Mouse (Mus musculus) kidney, postnatal 0 days (tissue): ENCODE results near the gene Krtap5-4. TPM values are rescaled to one million over a fixed set of nuclear protein-coding genes. Genes with fewer than 3 reads are reported as not detected.
"Not testable (repeated sequence)": the region's sequence is repeated elsewhere in the genome, so short reads cannot be mapped to it uniquely, and the experiment has no call there.

ENCODE experiments used
- ATAC-seq: fragments of 200-750 bp; cut with Nextera tagmentation; replicated peaks from 2 replicates; pipeline ENCODE4 v1.8.0; 2017; ENCODE audit warnings: low read depth, moderate number of reproducible peaks, moderate TSS enrichment, moderate library complexity; ENCODE audit not compliant: low FRiP score
- DNase-seq: peaks from one replicate; pipeline ENCODE4 v3.0.0-alpha.2; 2016; ENCODE audit warnings: low spot score
- H3K27ac ChIP-seq: fragments of 300-500 bp; sonication (generic); 2 replicates; pipeline ENCODE4 v1.5.1; 2014; ENCODE audit warnings: mild to moderate bottlenecking
- H3K27me3 ChIP-seq: fragments of 300-500 bp; sonication (generic); 2 replicates; pipeline ENCODE4 v1.6.1; 2014; ENCODE audit warnings: low read length, mixed read lengths; ENCODE audit not compliant: insufficient read depth
- H3K36me3 ChIP-seq: fragments of 300-500 bp; sonication (generic); 2 replicates; pipeline ENCODE4 v1.6.1; 2014; ENCODE audit warnings: low read length, mixed read lengths; ENCODE audit not compliant: insufficient read depth
- H3K4me1 ChIP-seq: fragments of 300-500 bp; sonication (generic); replicated peaks from 2 replicates; pipeline ENCODE4 v1.6.1; 2014; ENCODE audit warnings: antibody characterized with exemption, low read length, mixed read lengths; ENCODE audit not compliant: insufficient read depth
- H3K4me2 ChIP-seq: fragments of 300-500 bp; sonication (generic); 2 replicates; pipeline ENCODE4 v1.6.1; 2014; ENCODE audit warnings: mild to moderate bottlenecking, low read length, moderate library complexity, mixed read lengths
- H3K4me3 ChIP-seq: fragments of 300-500 bp; sonication (generic); replicated peaks from 2 replicates; pipeline ENCODE4 v1.5.1; 2014; ENCODE audit warnings: low read depth, low read length
- H3K9ac ChIP-seq: fragments of 300-500 bp; sonication (generic); 2 replicates; pipeline ENCODE4 v1.6.1; 2014; ENCODE audit warnings: low read depth, low read length
- H3K9me3 ChIP-seq: fragments of 300-500 bp; sonication (generic); replicated peaks from 2 replicates; pipeline ENCODE4 v1.6.1; 2016; ENCODE audit warnings: low read length, inconsistent platforms, mixed read lengths
- CTCF ChIP-seq: IDR thresholded peaks from 2 replicates; pipeline ENCODE4 v1.5.1; 2016; ENCODE audit warnings: antibody characterized with exemption, low read depth, mild to moderate bottlenecking, moderate library complexity
- WGBS: fragments of 180-500 bp; shearing (Covaris S2); extraction: QIAGEN DNeasy Blood & Tissue Kit; methylation state at CpG from one replicate; pipeline ENCODE4 v1.1.7; 2014; 5-methylcytosine and 5-hydroxymethylcytosine counted together
- polyA plus RNA-seq: library from polyadenylated mRNA; unstranded; fragments of >200 nt; fragmentation: Nextera tagmentation; extraction: Ambion mirVana; gene quantifications from 2 replicates; pipeline ENCODE4 v1.2.1, GENCODE M21; 2015

Krtap5-4 gene
- not detected in 2 replicates for polyA plus RNA-seq

- no peaks in the 10 kb centered on the region for H3K9me3 ChIP-seq
- H3K36me3 ChIP-seq, result no peaks in the 10 kb centered on the region
- H3K9ac ChIP-seq, result no peak within 1 kb of the TSS
- H3K4me2 ChIP-seq, result no peak within 1 kb of the TSS
- no peak within 1 kb of the TSS for H3K4me3 ChIP-seq
- H3K4me1 ChIP-seq, result no peaks in the 10 kb centered on the region
- WGBS, result 45% methylated on average over 3 of the region's 3 CpGs
- TF ChIP-seq CTCF, result no peak
- H3K27me3 ChIP-seq, result no peaks in the 10 kb centered on the region
- ATAC-seq (no peak), DNase-seq (no peak)
- H3K27ac ChIP-seq, result no peak within 1 kb of the TSS
Observed at GRCm38 (mm10) chr7:142303249-142303648, at the start of gene Krtap5-4. Gene Krtap5-4 (plus strand): TSS chr7:142303549.

GRCm38 (mm10) chr7:142255517-142255916, 47.8 kb upstream of the Krtap5-4 start:
- H3K9me3 ChIP-seq, result no peaks in the 10 kb centered on the region
- H3K4me2 ChIP-seq, result no peak overlapping the region
- no peaks in the 10 kb centered on the region for H3K4me1 ChIP-seq
- no peak overlapping the region for H3K9ac ChIP-seq
- no peaks in the 10 kb centered on the region for H3K36me3 ChIP-seq
- ATAC-seq (no peak), DNase-seq (peak; percentile 78)
- no peak overlapping the region for H3K4me3 ChIP-seq
- H3K27ac ChIP-seq, result no peak overlapping the region
- 0% methylated on average over 2 of the region's 2 CpGs for WGBS
- peak; percentile 75 for TF ChIP-seq CTCF
- no peaks in the 10 kb centered on the region for H3K27me3 ChIP-seq

- H3K27ac ChIP-seq, DNase-seq, H3K4me2 ChIP-seq, H3K36me3 ChIP-seq, H3K9ac ChIP-seq, H3K9me3 ChIP-seq, ATAC-seq, H3K4me3 ChIP-seq, H3K4me1 ChIP-seq, H3K27me3 ChIP-seq: not testable (repeated sequence)
- WGBS, result 60% methylated on average over 1 of the region's 1 CpGs
Observed at GRCm38 (mm10) chr7:142258254-142258653, 45.1 kb upstream of the Krtap5-4 start, which contains the start of gene Gm2431. Gene Gm2431 (minus strand): TSS chr7:142258354.

GRCm38 (mm10) chr7:142274263-142274662, 29.1 kb upstream of the Krtap5-4 start, which contains the start of gene Gm4559:
Gene Gm4559 (minus strand): TSS chr7:142274363.
- DNase-seq, H3K4me1 ChIP-seq, H3K4me2 ChIP-seq, H3K27me3 ChIP-seq, H3K36me3 ChIP-seq, ATAC-seq, H3K9ac ChIP-seq, H3K27ac ChIP-seq, H3K9me3 ChIP-seq, H3K4me3 ChIP-seq: not testable (repeated sequence)

- not testable (repeated sequence) for H3K27me3 ChIP-seq, H3K9me3 ChIP-seq, H3K27ac ChIP-seq, H3K4me2 ChIP-seq, H3K4me3 ChIP-seq, H3K4me1 ChIP-seq, ATAC-seq, H3K9ac ChIP-seq, H3K36me3 ChIP-seq
- 2% methylated on average over 3 of the region's 3 CpGs for WGBS
- DNase-seq, result peak; percentile 66
- peak; percentile 70 for TF ChIP-seq CTCF
Observed at GRCm38 (mm10) chr7:142278183-142278582, 25.2 kb upstream of the Krtap5-4 start.

- not testable (repeated sequence) for H3K4me3 ChIP-seq, H3K36me3 ChIP-seq, H3K9me3 ChIP-seq, H3K27ac ChIP-seq, DNase-seq, H3K4me2 ChIP-seq, H3K27me3 ChIP-seq, H3K4me1 ChIP-seq, H3K9ac ChIP-seq, ATAC-seq
- peak; percentile 46; the same call in 1 of the 2 replicates for TF ChIP-seq CTCF
- 83% methylated on average over 1 of the region's 1 CpGs for WGBS
Observed at GRCm38 (mm10) chr7:142279291-142279690, 24.1 kb upstream of the Krtap5-4 start.

GRCm38 (mm10) chr7:142282847-142283246, 20.5 kb upstream of the Krtap5-4 start:
- Histone ChIP-seq H3K9ac (0 out of 2 replicates have a peak overlapping the region, but pooled peaks have one; percentile 18), H3K4me2 (peak overlapping the region; percentile 84), H3K27ac (0 out of 2 replicates have a peak overlapping the region, but pooled peaks have one; percentile 8)
- not testable (repeated sequence) for H3K36me3 ChIP-seq, DNase-seq, H3K27me3 ChIP-seq, H3K4me1 ChIP-seq, H3K4me3 ChIP-seq, ATAC-seq, H3K9me3 ChIP-seq
- 36% methylated on average over 2 of the region's 2 CpGs for WGBS
